Mouse (Mus musculus) Patski (cell line): ENCODE measurements around the gene Sulf2. TPM values are rescaled to one million over a fixed set of nuclear protein-coding genes. Genes with fewer than 3 reads are reported as not detected.

ENCODE experiments used
- ATAC-seq: fragments of 100-300 bp; one replicate; pipeline ENCODE4 v1.8.0; 2021
- CTCF ChIA-PET: fragments of 350-600 bp; sonication (Branson Sonifier 250); formaldehyde crosslinking; loops from one replicate; lab custom pipeline; 2022; ENCODE audit warnings: inconsistent platforms; lab: Charles Lee
- POLR2A ChIA-PET: fragments of 350-600 bp; sonication (Branson Sonifier 250); formaldehyde crosslinking; loops from one replicate; lab custom pipeline; 2022; ENCODE audit warnings: antibody characterized with exemption, inconsistent platforms; lab: Charles Lee
- DNase-seq: peaks from one replicate; pipeline ENCODE4 v3.0.0-alpha.2; 2011; ENCODE audit warnings: low read depth, low spot score
- H3K27me3 ChIP-seq: fragments of 371-371 bp; one replicate; pipeline ENCODE4 v1.5.1; 2021
- CTCF ChIP-seq: fragments of 100-300 bp; IDR thresholded peaks from one replicate; pipeline ENCODE4 v1.5.1; 2021
- in situ Hi-C: fragments of 300-500 bp; cut with MboI; formaldehyde crosslinking; loops from 3 replicates; pipeline ENCODE4 v1.11.1; 2018; ENCODE audit warnings: low pct_unique_long_range_greater_than_20kb, mixed read lengths
- polyA plus RNA-seq: library from polyadenylated mRNA; unstranded; gene quantifications from one replicate; pipeline ENCODE4 v1.2.3, GENCODE M21; 2021

Sulf2 gene
- polyA plus RNA-seq, 1 experiment from 2014 or later, result 31.6 TPM

DNA sequence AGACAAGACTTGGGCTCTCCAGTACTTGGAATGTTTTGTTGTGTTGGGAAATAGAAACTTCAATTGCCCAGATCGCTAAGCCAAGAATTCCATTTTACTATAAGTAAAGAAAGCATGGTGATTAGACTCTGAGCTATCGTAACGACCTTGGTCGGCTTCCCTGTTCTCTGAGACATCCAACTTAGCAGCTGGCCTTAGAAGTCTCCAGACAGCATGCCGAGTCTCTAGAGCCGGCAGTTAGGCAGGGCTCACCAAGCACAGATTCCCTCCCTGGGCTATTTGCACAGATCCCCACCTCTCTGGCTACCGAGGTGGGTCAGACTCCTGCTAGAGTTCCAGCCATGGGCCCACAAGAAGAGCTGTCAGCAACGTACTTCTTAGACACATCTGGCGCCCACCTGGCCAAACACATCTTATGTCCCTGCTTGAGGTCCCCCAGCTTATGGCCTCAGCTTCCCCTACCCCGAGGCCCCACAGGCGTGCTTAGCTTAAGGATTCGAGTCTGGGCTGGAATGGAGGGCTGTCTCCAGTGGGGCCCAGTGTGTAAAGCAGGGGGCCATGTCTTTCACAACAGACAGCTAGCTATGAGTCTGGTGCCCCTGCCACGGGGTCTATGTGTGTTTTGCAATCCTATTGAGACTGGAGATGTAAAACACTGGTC lies 6.7 kb downstream of the Sulf2 start:
- no peak for TF ChIP-seq CTCF
- in situ Hi-C loops, result no loop called here
- H3K27me3 ChIP-seq, result no peaks in the 10 kb centered on the region
- ChIA-PET CTCF (interaction anchor here (1.3 kb wide), 1 partner anchor 40 kb away, joined by 3 read pairs; no protein-coding TSS in a partner anchor), POLR2A (no interaction called here)
- DNase-seq, result no peak
- no peak for ATAC-seq

DNA sequence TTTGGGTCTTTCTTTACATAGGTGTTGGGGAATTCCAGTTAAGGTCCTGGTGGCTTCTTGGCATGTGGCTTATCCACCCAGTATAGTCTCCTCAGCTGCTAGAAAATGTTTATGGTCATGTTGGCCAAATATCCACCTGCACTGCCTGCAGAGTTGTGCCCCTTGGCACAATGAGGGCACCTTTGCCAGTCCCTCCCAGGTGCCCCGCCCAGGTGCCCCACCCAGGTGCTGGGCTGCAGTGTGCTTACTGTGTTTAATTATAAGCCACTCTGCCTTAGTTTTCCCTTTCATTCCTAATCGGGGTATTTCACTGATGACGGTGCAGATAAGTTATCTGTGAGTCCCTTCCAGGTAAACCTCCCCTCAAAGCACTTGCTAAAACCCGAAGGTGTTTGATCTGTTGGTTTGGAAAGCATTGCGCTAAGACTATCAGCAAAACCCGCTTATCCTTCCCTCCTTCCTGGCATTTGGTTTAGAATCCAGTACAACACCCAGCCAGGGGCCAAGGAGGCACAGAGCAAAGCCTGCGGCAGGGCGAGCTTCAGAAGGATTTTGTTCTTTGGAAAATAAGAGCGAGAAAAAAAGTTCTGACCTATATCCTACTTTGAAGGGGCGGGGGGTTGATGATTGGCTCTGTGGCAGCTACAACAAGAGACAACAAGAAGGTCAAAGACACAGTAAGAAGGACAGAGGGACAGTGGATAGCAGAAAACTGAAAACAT lies 7.4 kb downstream of the Sulf2 start:
- POLR2A ChIA-PET, result no interaction called here
- in situ Hi-C loops, result no loop called here
- CTCF ChIA-PET, result no interaction called here
- no peak for ATAC-seq
- no peak for TF ChIP-seq CTCF
- H3K27me3 ChIP-seq, result no peaks in the 10 kb centered on the region
- DNase-seq, result no peak

DNA sequence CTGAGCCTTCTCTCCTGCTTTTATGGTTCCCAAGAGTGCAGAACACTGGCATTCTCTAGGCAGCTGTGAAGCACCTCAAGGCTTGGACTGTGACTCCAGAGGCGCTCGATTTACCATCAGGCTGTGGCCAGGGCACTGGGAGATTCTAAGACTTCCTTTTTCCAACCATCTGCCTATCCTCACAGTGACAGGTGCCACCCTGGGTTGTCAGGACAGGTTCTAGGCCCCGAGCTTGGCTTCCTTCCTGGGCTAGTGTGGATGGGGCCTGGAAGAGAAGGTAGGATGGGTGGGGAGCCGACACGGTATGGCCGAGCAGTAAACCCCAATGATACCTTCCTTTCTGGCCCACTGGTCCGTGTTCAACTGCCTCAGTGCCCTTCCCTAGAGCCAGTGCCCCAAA lies 9.0 kb downstream of the Sulf2 start:
- ChIA-PET POLR2A (no interaction called here), CTCF (interaction anchor here (1.5 kb wide), 1 partner anchor 9 kb away, joined by 4 read pairs; the partner anchor contains the start of gene Sulf2)
- DNase-seq, result no peak
- in situ Hi-C loops, result no loop called here
- H3K27me3 ChIP-seq, result no peaks in the 10 kb centered on the region
- no peak for ATAC-seq
- no peak for TF ChIP-seq CTCF

DNA sequence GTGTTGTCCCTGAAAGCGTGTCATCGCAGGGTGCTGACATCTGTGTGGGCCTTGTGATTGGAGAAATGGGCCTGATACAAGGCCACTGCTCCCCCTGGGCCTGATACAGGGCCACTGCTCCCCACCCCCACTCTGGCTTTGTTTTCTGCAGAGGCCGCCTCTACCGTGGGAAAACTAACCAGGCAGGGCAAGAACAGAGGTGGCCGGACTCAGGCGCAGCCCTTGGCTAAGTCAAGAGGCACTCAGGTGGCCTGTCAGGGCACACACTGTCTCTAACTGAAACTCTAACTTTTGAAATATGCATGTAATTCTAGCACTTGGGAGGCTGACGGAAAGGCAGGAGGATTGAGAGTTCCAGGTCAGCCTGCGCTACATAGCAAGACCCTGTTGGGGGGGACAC lies 10.4 kb downstream of the Sulf2 start:
- in situ Hi-C loops, result no loop called here
- POLR2A ChIA-PET, result no interaction called here
- ATAC-seq (no peak), DNase-seq (no peak)
- no peak for TF ChIP-seq CTCF
- H3K27me3 ChIP-seq, result no peaks in the 10 kb centered on the region
- CTCF ChIA-PET, result no interaction called here

DNA sequence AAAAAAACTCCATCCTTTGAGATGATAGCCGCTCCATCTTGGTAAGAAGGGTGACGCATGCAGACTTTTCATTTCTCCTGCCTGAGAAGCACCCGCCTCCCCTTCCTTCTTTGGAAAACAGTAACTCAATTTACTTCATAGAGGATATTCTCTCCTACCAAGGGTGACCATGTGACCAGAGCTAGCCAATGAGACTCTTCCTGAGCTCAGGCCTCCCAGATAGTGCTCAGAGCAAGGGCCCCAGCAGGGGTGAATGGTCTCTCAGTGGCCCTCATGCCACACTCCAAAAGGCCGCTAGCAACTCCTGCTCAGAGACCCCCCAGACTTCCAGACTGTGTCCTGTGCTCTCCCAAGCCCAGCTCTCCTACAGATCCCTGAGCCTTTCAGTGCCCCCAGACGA lies 11.6 kb downstream of the Sulf2 start:
- ChIA-PET CTCF (no interaction called here), POLR2A (no interaction called here)
- ATAC-seq, result no peak
- in situ Hi-C loops, result no loop called here
- no peaks in the 10 kb centered on the region for H3K27me3 ChIP-seq
- TF ChIP-seq CTCF, result no peak
- no peak for DNase-seq

DNA sequence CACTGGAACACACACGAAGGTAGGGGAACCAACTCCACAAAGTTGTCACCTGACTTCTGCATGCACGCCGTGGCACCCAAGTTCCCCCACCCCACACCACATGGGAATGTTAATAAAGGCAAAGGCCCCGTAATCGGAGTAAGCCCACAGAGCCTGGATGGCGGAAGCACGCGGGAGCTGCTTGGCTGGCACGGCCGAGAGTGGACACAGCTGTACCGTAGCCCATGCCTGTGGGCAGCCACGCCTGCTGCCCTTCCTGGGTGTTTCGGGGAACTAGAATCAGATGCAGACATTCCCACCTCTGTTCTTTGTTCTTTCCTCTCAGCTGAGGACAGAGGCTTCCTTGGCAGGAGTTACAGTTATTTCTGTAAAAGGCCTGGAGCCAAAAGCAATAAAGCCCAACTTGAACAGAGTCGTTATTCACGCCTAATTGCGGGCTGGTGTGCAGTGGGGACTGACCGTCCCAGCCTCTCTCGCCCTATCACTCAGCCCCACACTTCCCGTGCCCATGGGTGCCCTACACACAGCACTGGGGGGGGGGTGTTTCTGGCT lies 12.8 kb downstream of the Sulf2 start:
- DNase-seq (peak; percentile 63), ATAC-seq (peak; percentile 51)
- H3K27me3 ChIP-seq, result no peaks in the 10 kb centered on the region
- POLR2A ChIA-PET, result interaction anchor here (0.7 kb wide), 1 partner anchor 59 kb away, joined by 5 read pairs; no protein-coding TSS in a partner anchor
- in situ Hi-C loops, result no loop called here
- CTCF ChIA-PET, result no interaction called here
- no peak for TF ChIP-seq CTCF

DNA sequence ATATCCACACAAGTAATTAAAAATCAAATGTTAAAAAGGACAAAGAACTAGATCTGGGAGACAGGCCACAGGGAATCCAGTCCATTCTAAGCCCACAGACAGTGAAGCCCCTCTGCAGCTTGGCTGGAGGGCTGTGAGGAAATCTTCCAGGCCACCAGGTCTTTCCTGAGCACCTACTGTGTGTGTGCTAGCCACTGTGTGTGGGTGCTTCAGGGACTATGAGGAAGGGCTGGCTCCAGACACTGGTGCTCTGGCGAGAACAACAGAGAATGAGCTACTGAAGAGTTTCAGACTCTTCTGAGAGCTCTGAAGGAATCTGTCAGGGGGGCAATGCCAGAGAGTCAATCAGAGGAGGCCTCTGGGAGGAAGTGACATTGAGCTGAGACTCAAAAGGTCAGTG lies 13.6 kb downstream of the Sulf2 start:
- ATAC-seq, result no peak
- in situ Hi-C loops, result no loop called here
- no peaks in the 10 kb centered on the region for H3K27me3 ChIP-seq
- ChIA-PET POLR2A (no interaction called here), CTCF (no interaction called here)
- no peak for TF ChIP-seq CTCF
- no peak for DNase-seq

DNA sequence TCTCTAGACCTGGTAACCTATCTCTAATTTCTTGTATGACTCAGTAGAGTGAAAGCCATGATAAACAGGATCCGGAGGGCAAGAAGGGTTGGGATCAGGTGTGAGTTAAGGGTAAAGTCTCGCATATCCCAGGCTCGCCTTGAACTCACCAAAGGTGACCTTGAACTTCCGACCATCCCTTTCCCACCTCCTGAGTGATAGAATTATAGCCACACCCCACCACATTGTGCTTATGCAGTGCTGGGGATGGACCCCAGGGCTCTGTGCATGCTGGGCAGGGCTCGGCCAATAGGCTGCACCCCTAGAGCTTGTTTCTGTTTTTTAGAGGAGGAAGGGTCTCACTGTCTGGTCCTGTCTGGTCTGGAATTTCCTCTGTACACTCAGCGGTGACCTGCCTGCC lies 14.4 kb downstream of the Sulf2 start:
- CTCF ChIA-PET, result interaction anchor here (1.6 kb wide), 1 partner anchor 15 kb away, joined by 3 read pairs; the partner anchor contains the start of gene Sulf2
- ATAC-seq (no peak), DNase-seq (no peak)
- POLR2A ChIA-PET, result no interaction called here
- no peak for TF ChIP-seq CTCF
- in situ Hi-C loops, result no loop called here
- no peaks in the 10 kb centered on the region for H3K27me3 ChIP-seq

DNA sequence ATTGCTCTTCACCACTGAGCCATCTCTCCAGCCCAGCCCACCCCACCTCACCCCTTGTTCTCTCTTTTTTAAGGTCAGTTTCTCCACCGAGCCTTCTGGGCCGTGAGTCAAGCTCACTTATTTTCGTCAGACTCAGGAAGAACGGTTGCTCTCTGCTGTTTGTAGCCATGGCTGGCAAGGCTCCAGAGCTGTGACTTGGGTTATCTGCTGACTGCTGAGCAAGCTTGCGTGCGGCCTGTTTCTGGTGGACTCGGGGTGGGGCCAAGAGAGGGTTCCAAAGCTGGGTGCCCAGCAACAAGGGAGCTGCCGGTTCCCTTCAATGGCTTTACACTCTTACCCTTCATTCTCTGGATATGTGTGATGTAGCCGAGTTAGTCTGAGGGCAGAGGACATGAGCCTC lies 15.0 kb downstream of the Sulf2 start:
- ATAC-seq (no peak), DNase-seq (no peak)
- no peak for TF ChIP-seq CTCF
- ChIA-PET CTCF (interaction anchor here (1.6 kb wide), 1 partner anchor 15 kb away, joined by 3 read pairs; the partner anchor contains the start of gene Sulf2), POLR2A (no interaction called here)
- H3K27me3 ChIP-seq, result no peaks in the 10 kb centered on the region
- in situ Hi-C loops, result no loop called here

DNA sequence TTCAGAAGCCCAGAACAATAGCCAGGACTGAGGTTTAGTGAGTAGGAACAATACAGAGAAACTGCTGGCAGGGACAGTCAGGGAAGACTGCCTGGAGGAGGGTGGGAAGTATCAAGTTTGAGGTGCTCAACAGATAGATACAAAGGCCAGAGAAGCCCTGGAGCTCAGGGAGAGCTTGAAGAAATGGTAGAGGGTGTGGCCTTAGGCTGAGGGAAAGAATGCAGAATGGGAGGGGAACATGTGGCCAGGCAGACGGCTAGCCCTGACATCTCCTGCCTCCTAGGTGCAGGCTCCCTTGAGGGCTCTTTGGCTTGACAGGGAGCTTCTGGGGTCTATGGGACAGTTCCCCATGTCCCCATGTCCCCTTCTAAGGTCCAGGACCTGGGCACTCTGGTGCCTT lies 17.2 kb downstream of the Sulf2 start:
- in situ Hi-C loops, result no loop called here
- CTCF ChIA-PET, result no interaction called here

DNA sequence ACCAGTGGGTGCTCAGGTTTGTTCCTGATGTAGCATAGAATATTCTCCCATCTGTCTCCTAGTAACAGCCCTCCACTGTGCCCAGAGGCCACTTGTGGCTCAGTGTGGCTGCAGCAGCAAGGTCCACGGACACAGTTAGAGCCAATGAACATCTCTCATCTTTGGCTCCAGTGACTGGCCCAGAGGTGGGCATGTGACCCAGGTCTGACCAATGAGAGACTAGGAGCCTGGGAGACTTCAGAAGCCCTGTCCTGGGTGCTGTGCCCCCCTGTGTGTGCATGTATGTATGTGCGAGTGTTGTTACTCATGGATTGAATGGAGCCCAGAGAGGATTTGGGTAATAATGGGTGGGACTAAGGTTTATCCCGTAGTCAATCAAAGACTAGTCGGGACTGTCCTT lies 18.0 kb downstream of the Sulf2 start:
- ChIA-PET CTCF (no interaction called here), POLR2A (no interaction called here)
- DNase-seq, result no peak
- no peak for TF ChIP-seq CTCF
- no peaks in the 10 kb centered on the region for H3K27me3 ChIP-seq
- in situ Hi-C loops, result no loop called here
- ATAC-seq, result no peak

More for the DNA sequence above, 17.2 kb downstream of the Sulf2 start:
- POLR2A ChIA-PET, result no interaction called here
- TF ChIP-seq CTCF, result no peak
- no peak for DNase-seq
- no peak for ATAC-seq
- no peaks in the 10 kb centered on the region for H3K27me3 ChIP-seq
